Mouse (Mus musculus): ENCODE results near the gene R3hcc1l.
A peak's percentile ranks its signal among the peaks of the same experiment; 100 is the strongest.

Gene R3hcc1l

GRCm38 (mm10) chr19:42602041-42602440 is 83.5 kb downstream of the R3hcc1l start:
- no peak for DNase-seq

GRCm38 (mm10) chr19:42602576-42602975 is 84.0 kb downstream of the R3hcc1l start:
- no peak for DNase-seq

GRCm38 (mm10) chr19:42608082-42608481 is 89.5 kb downstream of the R3hcc1l start:
- DNase-seq, result no peak

GRCm38 (mm10) chr19:42609716-42610115 is 91.2 kb downstream of the R3hcc1l start:
- DNase-seq, result no peak

GRCm38 (mm10) chr19:42611746-42612145 is 93.2 kb downstream of the R3hcc1l start:
- no peak for DNase-seq

- DNase-seq, result peak; percentile 78
Observed at GRCm38 (mm10) chr19:42612654-42613053, 94.1 kb downstream of the R3hcc1l start, which contains the start of gene Loxl4. Gene Loxl4 (minus strand): TSS chr19:42612813.

- DNase-seq, result no peak
Observed at GRCm38 (mm10) chr19:42613116-42613515, 94.6 kb downstream of the R3hcc1l start.

- no peak for DNase-seq
Observed at GRCm38 (mm10) chr19:42613647-42614225, 95.2 kb downstream of the R3hcc1l start.

GRCm38 (mm10) chr19:42628068-42628467 is 109.5 kb downstream of the R3hcc1l start:
- no peak for DNase-seq

GRCm38 (mm10) chr19:42631541-42631961 is 113.0 kb downstream of the R3hcc1l start:
- DNase-seq, result peak; percentile 66

- no peak for DNase-seq
Observed at GRCm38 (mm10) chr19:42632301-42632700, 113.7 kb downstream of the R3hcc1l start.

GRCm38 (mm10) chr19:42633650-42634049 is 115.1 kb downstream of the R3hcc1l start:
- DNase-seq, result no peak

GRCm38 (mm10) chr19:42636631-42637030 is 118.1 kb downstream of the R3hcc1l start:
- DNase-seq, result no peak

- peak; percentile 64 for DNase-seq
Observed at GRCm38 (mm10) chr19:42638604-42639481, 120.3 kb downstream of the R3hcc1l start.

- DNase-seq, result no peak
Observed at GRCm38 (mm10) chr19:42639544-42639943, 121.0 kb downstream of the R3hcc1l start.

GRCm38 (mm10) chr19:42640211-42640610 is 121.7 kb downstream of the R3hcc1l start:
- no peak for DNase-seq

Measured in lung, postnatal 10 days (tissue).